Mouse (Mus musculus) gastrocnemius, adult 8-10 months (tissue): ENCODE measurements around the gene Kcnd2. TPM values are rescaled to one million over a fixed set of nuclear protein-coding genes. Genes with fewer than 3 reads are reported as not detected.

Source experiments
- DNase-seq, 2 experiments: peaks; one replicate each; pipeline ENCODE4 v3.0.0; 2022; ENCODE audit warnings: low spot score in 2 of 2
- total RNA-seq, 4 experiments: library from RNA; stranded (reverse); gene quantifications; 2 replicates each; pipeline ENCODE4 v1.2.4; 2022

The Kcnd2 gene
- total RNA-seq, 4 experiments from 2014 or later = 0.05 TPM; not detected in 2

DNA sequence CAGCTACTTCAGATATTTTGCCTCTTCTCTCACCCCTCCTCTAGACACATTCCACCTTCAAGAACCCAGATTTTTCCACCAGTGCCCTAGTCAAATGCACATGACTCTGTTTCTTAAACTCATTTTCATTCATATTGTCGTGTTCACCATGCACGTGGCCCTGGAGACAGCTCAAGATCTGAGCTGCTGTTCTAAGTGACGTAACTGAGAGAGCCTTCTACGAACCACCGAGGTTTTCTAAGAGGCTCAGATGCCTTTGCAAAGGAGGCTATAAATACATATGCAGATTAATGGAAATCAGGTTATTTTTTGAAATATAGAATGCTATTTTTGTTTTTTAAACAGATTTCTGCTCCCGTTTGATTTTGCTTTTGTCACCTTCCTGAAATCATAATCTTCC is 202.9 kb downstream of the Kcnd2 start:
- no peak for DNase-seq

GRCm38 (mm10) chr6:21424202-21424785 is 209.0 kb downstream of the Kcnd2 start:
- DNase-seq = no peak

DNA sequence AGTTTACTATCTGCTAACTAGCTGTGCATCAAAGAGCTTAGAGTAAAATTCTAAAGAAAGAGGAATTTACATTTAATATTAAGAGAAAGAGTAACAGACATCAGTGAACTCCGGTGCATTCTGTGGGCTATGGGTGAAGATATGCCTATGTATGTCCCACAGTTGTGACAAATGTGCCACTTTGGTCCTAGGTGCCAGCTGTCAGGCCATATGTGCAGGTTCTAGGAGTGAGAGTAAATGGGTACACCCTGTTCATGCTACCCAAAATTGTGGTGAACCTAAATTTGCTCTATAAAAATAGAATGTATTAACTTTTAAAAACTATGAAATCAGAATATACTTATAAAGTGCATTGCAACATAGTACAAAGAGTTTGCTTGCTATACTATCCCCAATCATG is 215.8 kb downstream of the Kcnd2 start:
- DNase-seq = no peak

DNA sequence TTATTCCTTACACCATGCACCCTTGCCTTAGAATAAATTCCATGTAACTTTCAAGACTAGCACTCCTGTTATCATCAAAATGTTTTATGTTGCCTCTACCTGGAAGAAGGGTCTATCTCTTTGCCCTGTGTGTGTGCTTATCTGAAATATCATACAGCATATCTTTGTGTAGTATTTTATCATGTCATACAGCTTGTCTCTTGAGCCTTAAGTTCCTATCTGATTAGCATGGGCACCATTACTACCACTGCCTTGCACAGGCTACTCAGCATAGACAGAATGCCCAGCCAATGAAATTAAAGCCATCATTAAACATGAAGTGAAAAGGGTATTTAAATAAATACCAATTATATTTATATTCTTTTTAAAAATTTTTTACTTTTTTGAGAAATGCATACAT is 249.4 kb downstream of the Kcnd2 start:
- no peak for DNase-seq

- no peak for DNase-seq
Measured at GRCm38 (mm10) chr6:21471891-21472544, 256.7 kb downstream of the Kcnd2 start.

DNA sequence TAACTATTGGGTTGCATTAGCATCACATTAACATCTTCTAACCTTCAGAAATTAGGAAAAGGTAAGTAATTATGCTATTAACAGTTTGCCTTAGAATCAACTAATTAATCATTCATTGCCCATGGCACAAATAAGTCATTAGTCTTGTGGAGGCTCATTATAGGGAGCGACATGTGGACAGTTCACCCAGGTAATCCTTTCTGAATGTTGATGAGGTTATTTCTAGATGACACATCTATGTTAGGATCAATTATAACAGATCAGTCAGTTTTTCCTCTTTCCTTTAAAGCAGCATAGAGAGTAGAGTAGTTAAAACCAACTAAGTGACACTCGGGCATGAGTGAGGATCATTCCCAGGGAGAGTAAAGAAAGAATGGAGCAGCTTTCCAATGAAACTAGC is 267.4 kb downstream of the Kcnd2 start:
- DNase-seq = no peak

DNA sequence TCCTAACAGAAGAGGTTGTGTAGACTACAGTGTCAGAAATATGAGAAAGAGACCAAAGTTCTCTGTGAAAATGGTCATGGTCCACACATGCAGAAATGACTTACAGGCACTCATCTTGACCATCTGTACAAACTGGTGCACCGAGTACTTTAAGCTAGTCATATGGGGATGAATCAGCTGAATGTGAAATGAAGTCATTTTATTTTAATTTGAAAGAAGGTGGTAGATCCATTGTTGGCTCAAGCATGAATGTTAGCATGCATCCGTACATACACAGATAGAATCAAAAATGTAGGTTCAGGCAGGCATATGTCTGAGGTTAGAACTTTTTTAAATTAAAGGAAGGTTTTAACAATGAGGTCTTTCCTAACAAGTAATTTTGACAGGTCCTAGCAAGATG is 273.2 kb downstream of the Kcnd2 start:
- no peak for DNase-seq

DNA sequence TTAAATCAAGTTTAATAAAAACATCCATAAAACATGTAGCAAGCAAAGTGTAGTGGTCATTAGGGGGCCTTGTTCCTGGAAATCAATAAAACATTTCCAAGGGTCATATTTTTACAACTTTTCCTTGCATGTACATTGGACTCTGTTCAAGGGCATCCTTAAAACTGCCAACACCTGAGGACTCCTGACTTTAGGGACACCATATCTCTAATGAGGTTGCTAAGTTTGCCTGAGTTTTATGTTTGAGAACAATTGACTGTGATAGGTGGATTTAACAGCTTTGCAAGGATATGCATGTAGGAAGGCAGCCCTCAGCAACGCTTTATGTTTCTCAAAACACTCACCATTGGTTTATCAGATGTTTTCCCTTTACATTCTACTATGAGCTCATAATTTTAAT is 287.6 kb downstream of the Kcnd2 start:
- DNase-seq = no peak

GRCm38 (mm10) chr6:21510621-21511239 is 295.4 kb downstream of the Kcnd2 start:
- DNase-seq = no peak

DNA sequence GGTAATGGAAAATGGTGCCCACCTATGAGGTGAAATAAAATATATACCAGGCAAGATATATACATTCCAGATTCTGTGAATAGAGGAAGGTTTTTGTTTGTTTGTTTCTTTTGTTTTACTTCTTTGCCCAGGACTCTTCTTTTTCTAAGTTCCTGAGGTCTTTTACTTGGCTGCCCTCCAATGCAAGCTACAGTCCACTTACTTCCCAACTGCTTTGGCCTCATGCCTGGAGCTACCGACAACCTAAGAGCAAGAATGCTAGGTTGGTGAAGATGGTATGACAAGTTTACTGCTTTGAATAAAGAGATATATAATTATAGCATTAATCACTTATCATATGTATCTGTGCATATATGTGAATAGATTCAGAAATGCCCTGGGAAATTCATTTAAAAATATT is 305.0 kb downstream of the Kcnd2 start:
- no peak for DNase-seq

- no peak for DNase-seq
Measured at GRCm38 (mm10) chr6:21527489-21528074, 312.3 kb downstream of the Kcnd2 start.

DNA sequence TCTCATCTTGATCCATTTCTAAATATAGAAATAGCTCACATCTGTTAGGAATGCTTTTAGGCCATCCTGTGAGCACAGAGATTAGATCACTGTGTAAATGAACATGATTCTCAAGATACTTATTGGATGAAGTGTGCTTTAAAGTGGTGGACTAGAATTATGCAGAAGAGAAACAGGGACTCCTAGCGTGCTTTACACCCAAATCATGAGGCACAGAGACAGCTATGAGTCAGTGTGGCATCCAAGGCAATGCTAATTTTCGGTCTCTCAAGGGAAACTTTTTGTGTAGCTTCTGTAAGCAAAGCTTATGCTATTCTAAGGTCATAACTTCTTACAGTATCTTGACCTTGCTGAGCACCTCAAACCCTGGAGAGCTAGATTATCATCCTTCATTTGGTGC is 318.7 kb downstream of the Kcnd2 start:
- no peak for DNase-seq

- no peak for DNase-seq
Measured at GRCm38 (mm10) chr6:21534820-21535219, 319.5 kb downstream of the Kcnd2 start.

DNA sequence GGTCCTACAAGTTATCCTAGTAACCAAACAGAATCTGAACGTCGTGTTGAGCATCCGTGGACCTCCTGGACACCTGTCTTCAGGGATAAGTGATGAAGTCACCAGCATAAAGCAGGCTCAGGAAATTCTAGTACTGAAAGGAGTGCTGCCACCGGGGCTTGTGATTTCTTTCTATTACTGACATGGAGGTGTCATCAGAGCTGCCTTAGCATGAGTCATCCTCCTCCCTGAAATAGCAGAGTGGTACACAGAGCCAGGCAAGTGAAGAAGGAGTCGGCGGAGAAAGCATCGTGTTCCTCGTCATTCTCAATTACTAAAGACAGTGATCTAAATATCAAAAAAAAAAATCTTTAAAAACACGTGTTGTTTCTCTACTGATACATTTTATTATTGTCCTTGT is 336.2 kb downstream of the Kcnd2 start:
- no peak for DNase-seq

DNA sequence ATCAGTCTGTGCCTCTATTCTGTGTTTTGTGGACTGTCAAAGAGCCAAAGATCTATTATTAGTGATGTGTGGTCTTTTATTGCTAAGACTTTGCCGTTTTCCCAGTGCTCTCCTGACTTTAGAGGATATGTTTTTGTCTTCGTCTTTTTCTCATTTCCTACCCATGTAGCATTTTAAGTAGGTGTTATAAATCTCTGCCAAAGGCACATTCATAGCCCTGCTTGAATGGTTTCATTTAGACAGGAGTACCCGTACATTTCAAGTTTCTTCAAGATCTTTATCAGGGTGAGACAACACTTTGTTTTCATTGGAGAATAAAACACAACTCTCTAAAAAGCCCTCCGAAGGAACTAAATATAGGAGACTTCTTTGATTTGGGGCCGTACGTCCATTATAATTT is 355.7 kb downstream of the Kcnd2 start:
- no peak for DNase-seq

GRCm38 (mm10) chr6:21590156-21590555 is 374.9 kb downstream of the Kcnd2 start:
- DNase-seq = no peak

DNA sequence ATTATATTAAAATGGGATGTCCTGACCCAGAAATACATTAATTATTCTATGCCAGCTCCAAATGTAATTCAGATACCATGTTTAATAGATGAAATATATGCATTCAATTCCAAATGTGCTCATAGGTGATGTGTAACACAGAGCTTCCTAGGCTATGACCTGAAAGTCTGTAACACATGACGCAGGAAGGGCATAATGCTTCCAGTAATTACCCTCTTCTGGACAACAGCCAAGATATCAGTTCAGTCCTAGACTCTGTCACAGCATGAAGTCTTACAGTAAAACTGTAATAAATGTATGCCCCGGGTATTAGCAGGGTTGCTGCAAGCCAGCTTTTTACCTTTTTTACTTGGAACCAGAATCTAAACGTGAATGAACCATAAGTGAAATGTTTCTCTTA is 382.1 kb downstream of the Kcnd2 start:
- DNase-seq = no peak

DNA sequence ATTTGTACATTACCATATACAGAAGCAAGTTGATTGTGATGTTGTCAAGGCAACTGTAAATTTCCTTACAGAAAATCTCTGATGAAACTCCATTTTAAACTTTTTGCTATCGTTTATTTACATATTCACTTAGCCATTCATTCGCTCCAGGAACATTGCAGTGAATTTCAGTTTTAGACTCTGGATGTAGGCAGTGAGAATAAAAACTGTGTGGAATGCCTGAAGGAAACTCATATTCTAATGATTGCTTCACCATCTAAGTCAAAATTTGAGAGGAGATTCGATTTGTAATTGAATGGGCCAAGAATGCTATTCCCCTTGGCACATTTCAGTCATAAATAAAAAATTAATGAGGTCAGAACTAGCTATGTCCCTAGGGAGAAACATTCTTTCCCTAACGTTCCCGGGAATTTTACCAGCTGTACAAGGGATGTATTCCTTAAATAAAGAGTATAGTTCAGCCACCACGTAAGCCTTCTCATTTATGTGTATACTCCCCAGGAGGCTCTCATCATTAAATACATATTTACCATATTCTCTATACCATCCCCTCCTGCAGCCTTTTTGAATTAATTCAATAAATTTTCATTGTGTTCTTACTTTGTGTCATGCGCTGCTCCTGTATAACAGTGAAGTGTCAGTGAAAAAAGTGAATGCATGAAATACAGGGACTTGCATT is 394.2 kb downstream of the Kcnd2 start:
- DNase-seq = no peak

DNA sequence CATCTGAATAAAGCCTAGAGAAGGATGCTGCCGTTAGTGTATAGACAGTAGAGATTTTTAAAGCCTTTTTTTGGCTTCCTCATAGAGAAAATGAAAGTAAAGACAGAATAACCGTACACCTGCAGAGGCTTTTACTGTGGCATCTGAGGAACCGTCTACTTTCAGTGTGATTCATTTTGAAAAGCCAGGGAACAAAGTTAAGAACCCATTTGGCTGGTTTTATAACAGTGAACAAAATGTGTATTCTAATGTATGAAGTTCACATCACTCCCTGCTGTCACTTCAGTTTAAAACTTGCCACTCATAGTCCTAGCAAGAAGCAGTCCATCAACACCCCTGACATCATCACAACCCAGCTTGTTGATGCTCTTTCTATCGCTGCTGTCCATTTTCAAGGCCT is 414.7 kb downstream of the Kcnd2 start:
- no peak for DNase-seq

GRCm38 (mm10) chr6:21655681-21656080 is 440.4 kb downstream of the Kcnd2 start:
- no peak for DNase-seq

DNA sequence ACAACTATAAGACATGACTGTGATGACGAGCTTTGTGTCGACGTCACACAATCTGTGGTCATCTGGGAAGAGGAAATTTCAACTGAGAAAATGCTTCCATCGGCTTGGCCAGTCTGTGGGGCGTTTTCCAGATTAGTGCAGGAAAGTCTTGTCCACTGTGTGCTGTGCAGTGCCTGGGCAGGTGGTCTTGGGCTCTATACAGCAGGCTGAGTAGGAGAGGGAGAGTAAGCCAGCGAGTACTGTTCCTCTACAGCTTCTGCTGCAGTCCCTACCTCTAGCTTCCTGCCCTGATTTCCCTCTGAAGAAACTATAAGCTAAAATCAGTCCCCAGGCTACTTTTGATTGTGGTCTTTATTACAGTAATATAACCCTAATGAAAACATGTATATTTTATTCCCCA is 448.8 kb downstream of the Kcnd2 start:
- DNase-seq = no peak

- no peak for DNase-seq
Measured at GRCm38 (mm10) chr6:21664638-21665037, 449.3 kb downstream of the Kcnd2 start.
